Mouse (Mus musculus) neural tube, embryonic 10.5 days (tissue): Measurements from ENCODE around the gene Best3.

Source experiments
- DNase-seq: peaks from one replicate; pipeline ENCODE4 v3.0.0-alpha.2; 2017; ENCODE audit warnings: low spot score; ENCODE audit errors: extremely low spot score

Gene Best3

GRCm38 (mm10) chr10:116986264-116987082 is at the start of gene Best3:
TSS of gene Best3 (plus strand) at chr10:116986314.
- peak; percentile 24 for DNase-seq

DNA sequence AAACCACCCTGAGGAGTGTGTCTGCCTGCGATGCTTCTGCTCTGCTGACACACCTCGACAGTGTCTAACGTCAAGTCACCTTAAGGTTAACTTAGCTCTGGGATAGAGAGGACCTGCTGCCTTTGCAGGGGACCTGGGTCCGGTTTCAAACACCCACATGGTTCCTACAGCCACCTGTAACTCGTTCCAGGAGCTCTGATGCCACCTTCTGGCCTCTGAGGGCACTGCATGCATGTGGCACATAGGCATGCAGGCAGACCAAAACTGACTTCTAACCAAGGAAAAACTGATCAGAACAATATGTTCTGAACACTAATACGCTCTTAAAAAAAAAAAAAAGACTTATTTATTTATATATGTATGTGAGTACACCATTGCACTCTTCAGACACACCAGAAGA is 43.1 kb upstream of the Best3 start:
- DNase-seq: no peak

- DNase-seq: no peak
These were observed 42.0 kb upstream of the Best3 start for GRCm38 (mm10) chr10:116944144-116944543.

DNA sequence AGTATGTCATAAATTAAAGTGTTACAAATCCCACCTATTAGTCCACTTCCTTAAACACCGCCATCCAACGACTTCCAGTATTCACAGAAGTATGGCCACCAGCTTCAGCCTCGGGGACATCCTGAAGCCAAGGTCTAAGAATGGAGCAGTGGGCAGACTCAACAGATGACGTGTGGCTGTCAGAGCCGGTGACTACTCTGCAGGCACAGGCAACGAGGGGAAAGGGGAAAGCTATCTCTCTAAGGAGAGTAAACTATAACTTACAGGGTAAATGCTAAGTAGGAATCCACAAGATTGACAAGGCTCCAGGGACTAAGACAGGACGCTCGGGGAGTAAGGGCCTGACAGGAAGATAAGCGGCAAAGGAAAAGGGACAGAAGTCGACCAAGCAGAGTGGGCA is 41.2 kb upstream of the Best3 start:
- no peak for DNase-seq

DNA sequence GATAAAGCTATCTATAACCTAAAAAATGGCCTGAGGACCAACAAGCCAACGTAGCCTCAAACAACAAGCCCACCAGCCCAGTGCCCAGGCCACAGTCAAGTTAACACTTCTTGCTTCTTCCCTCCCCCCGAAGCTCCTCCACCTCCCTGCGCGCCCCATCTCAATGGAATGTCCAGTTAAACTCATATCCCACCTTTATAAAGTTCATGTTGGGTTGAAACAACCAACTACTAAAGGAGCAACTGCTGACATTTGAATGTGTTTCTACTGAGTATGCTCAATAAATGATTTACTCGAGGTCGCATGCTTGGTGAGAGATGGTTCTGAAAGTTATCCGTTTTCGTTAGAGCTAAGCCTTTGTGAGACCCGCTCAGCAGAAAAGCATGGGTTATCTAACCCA is 37.7 kb upstream of the Best3 start:
- no peak for DNase-seq

DNA sequence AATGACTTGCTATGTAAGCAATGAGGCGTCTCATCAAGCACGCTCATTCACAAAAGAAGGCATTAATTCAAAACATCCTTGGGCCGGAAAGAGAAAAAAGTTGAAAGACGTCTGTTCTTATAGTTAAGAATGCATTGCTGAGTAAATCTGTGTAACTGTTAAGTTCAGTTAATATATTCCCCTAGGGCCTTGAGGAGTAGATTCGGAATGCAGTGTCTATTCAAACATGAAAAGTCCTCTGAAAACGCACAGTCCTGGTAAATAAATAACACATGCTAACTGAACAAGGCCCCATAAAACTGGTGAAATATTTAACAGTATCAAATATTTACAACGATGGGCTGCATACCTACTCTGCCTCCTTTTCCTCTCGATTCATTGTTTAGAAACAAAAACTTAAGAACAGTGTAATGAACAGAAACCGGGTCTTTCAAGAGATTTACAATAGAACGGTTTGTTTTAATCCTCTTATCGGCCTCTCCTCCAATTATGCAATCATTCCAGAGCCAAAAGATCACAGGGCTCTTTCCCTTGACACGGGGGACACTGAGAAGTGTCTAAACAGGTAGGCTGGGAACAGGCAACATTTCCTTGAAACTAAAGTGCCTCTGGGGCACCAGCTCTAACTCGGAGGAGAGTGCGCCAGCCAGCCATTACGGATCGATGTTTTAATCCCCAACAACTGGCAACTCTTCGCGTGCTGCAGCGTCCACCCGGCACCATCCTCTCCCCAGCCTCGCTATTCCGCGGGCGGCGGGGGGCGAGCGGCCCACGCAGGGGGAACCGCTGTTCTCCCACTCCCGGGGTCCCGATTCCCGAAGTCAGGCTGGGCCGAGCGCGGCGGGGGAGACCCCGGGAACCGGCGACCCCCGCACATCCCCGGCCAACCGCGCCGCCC is 36.8 kb upstream of the Best3 start:
- DNase-seq: peak; percentile 61

GRCm38 (mm10) chr10:116950009-116950769 is 35.9 kb upstream of the Best3 start, which contains the start of gene Rab3ip:
TSS of gene Rab3ip (minus strand) at chr10:116950769.
- DNase-seq: peak; percentile 97

- DNase-seq: no peak
These were observed 35.2 kb upstream of the Best3 start for GRCm38 (mm10) chr10:116950886-116951285.

DNA sequence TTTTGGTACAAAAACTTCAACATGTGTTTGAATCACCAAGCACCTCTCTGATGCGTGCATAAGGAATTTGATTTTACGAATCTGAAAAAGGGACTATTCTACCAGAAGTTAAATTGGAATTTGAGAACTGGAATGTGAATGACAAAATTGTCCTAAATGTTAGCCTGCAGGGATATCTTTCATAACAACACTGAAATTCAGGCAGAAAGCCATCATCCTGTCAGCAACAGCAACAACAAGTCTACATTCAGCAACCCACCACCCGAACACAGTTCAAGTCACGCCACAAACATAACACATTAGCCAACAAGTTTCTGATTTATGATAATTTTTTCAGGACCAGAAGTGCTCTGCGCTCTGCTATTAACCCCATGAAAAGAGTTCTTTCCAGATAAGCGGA is 30.9 kb upstream of the Best3 start:
- DNase-seq: no peak

DNA sequence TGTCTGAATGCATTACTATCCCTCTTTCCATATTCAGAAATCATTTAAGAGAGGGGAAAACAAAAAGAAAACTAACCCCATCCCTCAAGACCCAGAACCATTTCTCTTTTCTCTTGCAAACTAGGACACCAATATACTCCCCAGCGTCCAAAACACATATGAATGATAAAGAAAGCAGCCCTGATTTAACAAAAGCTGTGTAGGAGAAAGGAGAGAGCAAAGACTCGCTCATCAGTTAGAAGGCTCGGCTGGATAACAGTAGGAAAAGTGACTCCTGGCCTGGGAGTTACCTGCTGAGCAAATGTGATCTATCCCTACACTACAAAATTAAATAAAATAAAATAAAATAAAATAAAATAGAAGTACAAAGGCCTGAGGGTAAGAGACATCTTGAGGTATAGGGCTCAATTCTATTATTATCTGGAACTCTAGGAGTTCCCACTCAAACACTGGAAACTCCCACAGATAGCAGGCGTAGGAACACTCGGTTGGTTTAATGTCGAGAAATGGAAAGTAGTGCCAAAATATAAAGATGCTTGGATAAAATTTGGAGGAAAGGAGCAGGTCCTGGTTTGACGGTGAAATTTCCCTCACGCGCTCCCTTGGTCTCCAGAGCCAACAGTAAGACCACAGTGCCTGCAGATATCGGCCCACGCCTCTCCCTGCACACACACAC is 29.5 kb upstream of the Best3 start:
- DNase-seq: no peak

- no peak for DNase-seq
These were observed 28.1 kb upstream of the Best3 start for GRCm38 (mm10) chr10:116957867-116958551.

- no peak for DNase-seq
These were observed 24.0 kb upstream of the Best3 start for GRCm38 (mm10) chr10:116962152-116962551.

DNA sequence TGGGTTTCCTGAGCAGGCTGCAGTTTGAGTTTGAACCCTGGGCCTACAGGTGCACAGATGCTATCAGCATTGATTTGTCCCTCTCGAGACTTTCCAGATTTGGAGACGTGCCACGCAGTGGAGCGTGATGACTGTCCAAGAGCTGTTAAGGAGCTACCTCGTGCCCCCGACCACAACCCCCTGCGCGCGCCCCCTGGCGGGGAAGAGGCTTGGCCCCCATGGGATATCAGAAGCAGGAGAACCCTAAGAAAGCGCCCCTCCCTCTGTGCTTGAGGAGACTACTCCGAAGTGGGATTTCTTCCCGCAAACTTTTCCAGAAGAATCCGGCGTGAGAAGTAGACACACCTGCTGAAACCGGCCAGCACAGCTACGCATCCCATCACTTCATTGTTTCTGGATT is 23.3 kb upstream of the Best3 start:
- no peak for DNase-seq

DNA sequence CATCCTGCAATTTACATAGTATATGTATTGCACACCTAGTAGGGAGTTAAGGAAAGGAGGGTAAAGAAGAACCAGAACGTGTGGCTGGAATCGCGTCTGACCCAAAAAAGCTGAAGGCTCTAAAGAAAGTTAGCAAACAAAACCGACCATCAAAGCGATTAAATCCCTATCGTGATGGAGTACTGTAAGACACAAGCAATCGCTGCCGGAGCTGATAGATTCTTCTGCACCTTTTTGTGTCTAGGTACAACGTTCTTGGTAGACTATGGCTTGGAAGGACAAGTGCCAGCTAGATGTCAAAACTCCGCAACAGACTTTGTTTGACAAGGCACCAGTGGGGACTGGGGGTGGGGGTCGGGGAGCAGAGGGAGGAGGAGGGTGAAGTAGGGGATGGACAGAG is 22.0 kb upstream of the Best3 start:
- DNase-seq: no peak

DNA sequence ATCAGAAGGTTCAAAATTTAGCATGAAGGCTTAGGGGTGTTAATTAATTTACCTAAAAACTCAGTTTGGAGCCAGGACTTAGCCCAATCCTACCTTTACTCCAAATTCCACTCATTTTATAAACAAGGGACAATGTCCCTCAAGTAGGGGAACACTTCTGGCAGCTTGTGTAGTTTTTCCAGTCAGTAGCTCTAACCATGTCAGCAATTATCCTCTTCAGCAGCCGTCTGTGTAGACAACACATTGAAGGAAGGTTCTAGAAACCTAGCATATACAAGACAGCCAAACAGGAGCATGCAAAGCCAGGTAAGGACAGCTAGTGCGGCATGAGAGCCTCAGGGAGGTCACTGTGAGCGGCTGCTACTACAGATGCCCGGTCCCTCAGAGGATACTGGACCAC is 21.5 kb upstream of the Best3 start:
- DNase-seq: no peak

DNA sequence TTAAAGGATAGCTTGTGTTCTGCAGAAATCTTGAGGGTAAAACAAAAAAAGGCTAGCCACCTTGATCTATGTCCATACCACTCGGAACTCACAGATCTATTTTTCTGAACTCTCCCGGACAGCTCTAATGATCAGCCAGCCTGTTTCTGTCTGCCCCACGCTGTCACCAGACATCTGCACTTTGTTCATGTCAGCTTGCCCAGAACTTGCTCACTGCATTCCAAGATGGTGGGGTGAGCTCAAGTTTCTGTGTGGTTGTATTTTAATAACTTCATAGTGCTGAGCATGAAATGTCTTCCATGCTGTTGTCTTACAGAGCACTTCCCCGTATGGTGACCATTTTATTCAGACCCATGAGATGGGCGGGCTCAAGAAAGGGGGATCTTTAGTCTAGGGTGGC is 20.8 kb upstream of the Best3 start:
- DNase-seq: no peak

GRCm38 (mm10) chr10:116966065-116966464 is 20.0 kb upstream of the Best3 start:
- no peak for DNase-seq

GRCm38 (mm10) chr10:116968741-116969140 is 17.4 kb upstream of the Best3 start:
- no peak for DNase-seq

- no peak for DNase-seq
These were observed 13.6 kb upstream of the Best3 start, which contains the start of gene Gm10271 for GRCm38 (mm10) chr10:116972509-116972908. TSS of gene Gm10271 (minus strand) at chr10:116972609.

DNA sequence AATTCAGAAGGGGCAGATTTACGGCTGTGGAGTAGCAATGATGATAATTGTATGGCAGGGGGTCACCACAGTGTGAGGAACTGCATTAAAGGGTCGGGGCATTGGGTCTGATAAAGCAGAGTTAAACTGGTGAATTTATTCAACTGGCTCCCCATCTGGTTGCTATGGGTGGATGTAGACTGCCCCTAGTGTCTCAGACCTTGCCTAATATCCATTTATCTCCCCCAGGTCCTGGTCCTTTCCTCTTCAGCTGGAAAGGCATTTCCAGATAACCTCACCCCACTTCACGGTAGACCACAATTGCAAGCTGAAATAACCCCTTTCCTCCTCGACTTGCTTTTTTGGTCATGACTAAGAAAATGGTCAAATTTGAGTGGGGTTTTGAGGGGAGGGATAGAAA is 8.7 kb upstream of the Best3 start:
- no peak for DNase-seq
